Mouse (Mus musculus) CD8-positive naive resting alpha-beta T cell, adult 2 months (primary cell): Measurements from ENCODE around the gene Dnah5.
"Not testable (repeated sequence)": the region's sequence is repeated elsewhere in the genome, so short reads cannot be mapped to it uniquely, and the experiment has no call there.

ENCODE experiments used
- DNase-seq, 2 experiments: peaks; one replicate each; pipeline ENCODE4 v3.0.0; 2022; ENCODE audit warnings: low read depth in 2 of 2, low spot score in 2 of 2

Dnah5 gene

DNA sequence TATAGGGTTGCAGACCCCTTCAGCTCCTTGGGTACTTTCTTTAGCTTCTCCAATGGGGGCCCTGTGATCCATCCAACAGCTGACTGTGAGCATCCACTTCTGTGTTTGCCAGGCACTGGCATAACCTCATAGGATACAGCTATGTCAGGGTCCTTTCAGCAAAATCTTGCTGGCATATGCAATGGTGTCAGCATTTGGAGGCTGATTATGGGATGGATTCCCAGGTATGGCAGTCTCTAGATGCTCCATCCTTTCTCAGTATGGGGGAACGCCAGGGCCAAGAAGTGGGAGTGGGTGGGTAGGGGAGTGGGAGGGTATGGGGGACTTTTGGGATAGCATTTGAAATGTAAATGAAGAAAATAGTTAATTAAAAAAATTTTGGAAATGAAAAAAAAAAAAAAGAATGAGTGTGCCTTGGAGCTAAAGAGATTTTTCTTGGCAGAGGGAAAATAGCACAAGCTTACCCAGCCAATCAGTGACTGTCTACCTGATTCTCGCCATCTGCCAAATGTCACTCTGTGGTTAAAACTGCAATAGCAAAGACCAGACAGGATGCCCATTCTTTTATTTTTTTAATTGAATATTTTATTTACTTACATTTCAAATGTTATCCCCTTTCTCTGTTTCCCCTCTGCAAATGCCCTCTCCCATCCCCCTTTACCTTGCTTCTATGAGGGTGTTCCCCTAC is 257.7 kb downstream of the Dnah5 start:
- DNase-seq: not testable (repeated sequence)

DNA sequence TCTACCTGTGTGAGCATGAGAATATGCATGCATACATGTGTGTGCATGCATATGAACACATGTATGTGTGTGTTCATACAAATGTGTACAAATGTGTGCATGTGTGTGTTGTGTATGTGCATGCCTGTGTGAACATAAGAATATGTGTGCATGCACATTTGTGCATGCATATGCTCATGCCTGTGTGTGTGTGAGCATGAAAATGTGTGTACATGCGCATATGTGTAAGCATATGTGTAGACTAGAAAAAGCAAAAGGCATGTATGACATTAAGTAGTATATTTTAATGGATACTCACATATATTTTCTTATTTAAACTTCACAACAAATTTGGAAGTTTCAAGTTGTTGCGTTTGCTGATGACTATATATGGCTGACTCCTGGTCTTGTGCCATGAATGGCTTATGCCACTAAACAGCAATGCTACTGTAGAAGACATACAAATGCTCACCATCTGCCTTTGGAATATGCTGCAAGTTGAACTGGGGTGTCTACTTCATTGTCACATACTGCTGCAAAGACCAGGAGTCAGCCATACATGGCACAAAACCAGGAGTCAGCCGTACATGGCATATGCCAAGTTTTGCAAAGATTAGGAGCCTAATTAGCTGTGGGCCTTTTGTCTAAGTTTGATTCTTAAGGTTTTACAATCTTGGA is 263.2 kb downstream of the Dnah5 start:
- DNase-seq: no peak

DNA sequence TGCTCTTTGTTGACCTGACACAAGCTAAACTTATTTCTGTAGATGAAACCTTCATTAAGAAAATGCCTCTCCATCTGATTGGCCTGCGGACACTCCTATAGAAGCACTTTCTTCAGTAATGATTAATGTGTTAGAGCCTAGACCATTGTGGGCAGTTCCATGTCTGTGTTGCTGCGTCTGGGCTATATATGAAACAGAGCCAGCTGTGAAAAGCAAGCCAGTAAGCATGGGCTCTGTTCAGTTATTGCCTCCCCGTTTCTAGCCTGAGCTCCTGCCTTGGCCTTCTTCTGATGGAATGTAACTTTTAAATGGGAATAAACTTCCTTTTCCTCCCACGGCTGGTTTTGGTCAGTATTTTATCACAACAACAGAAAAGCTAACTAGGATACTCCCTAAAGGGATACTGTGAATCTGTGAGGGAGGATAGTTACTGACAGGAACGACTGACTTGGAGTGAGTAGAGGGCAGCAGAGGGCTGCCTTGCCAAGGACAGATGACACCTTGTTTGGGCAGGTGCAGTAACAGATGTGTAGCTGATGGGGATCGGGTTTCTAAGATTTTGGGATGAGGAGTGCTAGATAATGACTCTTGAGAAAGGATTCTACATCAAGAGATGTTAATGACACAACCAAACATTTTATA is 270.3 kb downstream of the Dnah5 start:
- no peak for DNase-seq

DNA sequence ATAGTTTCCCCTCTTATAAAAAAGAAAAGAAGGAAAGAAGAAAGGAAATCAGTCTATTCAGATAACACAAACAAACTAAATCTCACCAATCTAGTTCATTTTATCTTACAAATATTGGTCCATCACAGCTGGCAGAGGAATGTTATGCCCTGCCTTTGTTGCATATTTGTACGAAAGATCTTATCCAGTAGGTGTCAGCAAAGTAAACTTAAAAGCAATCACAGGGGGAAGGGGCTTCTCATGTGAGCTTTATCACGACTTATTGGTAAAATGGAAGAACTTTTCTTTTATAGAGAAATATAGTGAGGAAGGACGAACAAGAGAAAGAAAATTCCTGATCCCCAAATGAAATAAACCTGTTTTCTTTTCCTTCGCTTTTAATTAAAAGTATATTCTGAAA is 299.3 kb downstream of the Dnah5 start:
- DNase-seq: no peak

DNA sequence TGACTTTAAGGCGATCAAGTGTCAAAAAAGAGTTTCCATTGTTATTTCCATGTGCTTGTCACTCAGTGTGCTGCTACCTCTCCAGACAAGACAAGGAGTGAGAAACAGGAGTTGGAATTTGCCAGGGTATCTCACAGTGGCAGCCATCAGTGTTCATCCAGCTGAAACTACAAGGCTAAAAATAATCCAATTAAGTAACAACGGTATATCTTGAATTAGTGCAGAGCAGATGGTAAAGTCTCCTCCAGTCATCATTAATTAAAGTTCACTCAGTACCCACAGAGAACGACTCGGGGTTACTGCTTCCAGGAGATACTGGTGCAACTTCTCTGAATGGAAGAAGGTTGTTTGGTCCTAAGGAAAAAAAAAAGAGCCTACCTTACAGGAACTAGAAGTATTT is 311.6 kb downstream of the Dnah5 start:
- DNase-seq: no peak
